Mouse (Mus musculus): ENCODE results near the gene Kdm8.
A peak's percentile ranks its signal among the peaks of the same experiment; 100 is the strongest.
"Not testable (repeated sequence)": the region's sequence is repeated elsewhere in the genome, so short reads cannot be mapped to it uniquely, and the experiment has no call there.

The Kdm8 gene

DNA sequence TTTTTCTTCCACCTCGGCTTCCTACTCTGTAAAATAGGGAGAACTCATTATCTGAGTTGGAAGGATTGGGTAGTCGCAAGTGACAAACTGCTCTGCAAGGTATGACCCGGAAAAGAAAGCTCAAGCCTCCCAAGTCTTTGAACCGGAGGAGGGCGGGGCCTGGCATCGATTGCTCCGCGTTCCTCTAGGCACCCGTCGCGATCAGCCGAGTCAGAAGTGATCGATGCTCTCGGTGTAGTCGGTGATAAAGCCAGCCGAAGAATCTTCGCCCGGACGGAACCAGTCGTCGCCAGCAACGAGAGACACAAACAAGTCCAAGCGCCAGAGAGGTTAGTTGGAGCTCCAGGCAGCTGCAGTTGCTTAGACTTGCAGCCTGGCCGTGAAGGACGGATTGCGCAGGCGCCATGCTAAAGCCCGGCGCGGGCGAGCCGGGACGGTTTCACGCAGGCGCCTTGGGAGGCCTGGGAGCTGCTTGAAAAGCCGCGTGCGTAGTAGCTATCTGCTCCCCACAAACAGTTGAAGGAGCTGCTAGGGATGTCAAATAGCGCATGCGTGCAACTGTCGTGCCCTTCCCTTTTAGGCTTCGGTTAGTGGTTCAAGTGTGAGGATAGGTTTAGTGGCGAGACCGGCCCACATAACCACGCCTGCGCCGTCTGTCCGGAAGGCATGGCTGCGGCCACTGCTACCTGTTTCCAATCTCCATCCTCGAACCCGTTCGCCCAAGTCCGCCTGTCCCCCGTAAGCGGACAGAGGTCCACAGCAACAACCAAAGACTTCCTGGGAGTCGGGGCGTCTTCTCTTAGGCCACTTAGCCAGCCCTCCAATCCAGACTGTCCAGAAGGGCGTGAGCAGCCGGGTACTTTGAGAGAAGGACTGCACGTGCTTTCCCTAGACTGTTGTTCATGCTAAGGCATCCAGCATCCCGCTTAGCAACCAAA is at the start of gene Kdm8:
Gene Kdm8 (plus strand): TSS at position 213 of the 938 bp plus-strand sequence.
- peak; percentile 98 for DNase-seq (ENCODE audit: low read depth, low spot score)

DNA sequence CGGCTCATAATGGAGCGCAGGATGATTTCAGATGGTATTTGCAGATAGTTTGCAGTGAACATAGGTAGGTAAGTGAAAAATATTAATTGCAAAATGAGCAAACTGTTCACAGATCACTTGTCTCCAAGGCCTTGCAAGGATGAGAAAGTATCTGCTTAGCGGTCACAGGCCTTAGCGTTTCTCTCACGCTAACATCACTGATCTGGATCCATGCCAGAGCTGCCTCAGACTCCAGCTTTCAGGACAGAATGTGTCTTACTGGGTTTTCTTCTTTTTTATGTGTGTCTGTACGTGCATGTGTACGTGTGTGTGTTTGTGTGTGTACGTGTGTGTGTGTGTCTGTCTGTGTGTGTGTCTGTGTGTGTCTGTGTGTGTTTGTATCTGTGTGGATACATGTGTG is 46.4 kb upstream of the Kdm8 start:
- DNase-seq (ENCODE audit: low read depth, low spot score), result peak; percentile 30

DNA sequence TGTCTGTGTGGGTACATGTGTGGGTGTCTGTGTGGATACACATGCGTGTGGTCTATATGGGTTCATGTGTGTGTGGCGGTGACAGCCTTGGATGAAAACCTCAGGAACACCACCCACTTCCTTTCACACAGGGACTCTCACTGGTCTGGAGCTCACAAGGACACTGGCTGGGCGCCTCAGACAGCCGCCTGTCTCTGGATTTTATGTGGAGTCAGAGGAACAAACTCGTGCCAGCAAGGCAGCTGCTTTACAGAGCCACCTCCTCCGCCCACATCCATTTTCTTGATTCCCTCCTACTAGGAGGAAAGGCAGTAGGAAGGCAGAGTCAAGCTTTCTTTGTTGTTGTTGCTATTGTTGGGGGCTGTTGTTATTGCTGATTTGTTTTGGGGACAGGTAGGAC is 45.8 kb upstream of the Kdm8 start:
- peak; percentile 53 for DNase-seq (ENCODE audit: low read depth, low spot score)

DNA sequence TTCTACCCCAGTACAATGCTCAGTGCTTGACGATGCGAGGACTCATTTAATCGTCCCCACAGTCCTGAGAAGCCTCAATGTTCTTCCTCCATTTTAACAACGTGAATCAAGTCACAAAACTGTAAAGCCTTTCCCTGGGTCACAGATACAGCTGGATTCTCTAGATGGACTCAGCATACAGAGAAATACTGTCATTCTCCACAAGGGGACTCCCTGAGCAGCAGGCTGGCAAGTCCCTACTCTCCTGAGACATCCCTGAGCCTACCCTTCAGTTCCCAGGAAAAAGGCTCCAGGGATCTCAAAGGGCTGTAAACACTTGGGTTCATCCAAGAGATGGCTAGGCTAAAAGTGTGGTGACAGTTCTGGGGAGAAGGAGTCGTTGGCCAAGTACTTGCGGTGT is 37.3 kb upstream of the Kdm8 start:
- DNase-seq (ENCODE audit: low read depth, low spot score), result no peak

DNA sequence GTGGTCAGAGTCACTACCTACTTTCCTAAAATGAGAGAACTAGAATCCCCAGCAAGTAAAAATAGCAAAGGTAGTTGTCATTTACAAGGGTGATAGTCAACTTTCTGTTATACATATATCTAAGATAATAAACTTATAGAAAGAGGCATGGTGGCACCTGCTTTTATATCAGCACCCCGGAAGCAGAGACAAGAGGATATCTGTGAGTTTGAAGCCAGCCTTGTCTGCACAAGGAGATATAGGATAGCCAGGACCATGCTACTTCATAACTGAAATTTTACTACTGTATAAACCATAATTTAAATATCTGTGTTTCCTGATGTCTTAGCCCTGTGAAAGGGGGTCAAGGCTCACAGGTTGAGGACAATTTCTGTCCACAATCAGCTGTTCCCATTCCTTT is 29.4 kb upstream of the Kdm8 start:
- DNase-seq (ENCODE audit: low read depth, low spot score), result no peak

DNA sequence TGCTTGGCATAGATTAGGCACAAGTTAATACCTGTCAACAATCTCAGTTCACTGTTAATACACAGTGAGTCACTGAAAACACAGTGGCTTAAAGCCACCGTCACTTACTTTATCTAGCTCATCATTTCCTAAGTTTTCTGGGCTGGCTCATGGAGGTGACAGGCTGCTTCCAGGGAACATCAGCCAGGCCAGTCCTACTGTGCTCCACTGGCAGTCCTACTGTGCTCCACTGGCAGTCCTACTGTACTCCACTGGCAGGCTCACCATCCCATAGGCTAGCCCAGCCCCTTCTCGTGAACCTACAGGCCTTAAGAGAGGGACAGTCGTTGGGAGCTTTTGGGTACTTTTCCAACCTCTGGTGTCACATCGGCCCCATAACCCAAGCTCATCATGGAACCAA is 28.7 kb upstream of the Kdm8 start:
- no peak for DNase-seq (ENCODE audit: low read depth, low spot score)

DNA sequence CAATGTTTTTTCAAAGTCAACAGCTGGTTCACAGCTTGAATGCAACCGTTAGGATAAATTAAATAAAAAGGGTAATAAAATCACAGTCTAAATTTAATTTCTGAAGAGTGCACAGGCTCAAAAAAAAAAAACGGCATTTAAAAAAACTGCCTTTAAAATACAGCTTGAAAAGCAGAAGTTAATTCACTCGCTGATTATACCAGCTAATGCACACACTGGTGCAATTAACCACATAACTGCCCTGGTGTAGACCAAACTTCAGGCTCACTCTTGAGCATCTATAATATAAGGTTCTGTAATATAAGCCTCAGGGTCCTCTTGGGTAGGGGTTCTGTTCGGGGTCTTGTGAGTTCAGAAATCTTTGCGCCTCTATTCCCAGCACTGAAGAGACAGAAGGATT is 27.7 kb upstream of the Kdm8 start:
- DNase-seq (ENCODE audit: low read depth, low spot score), result no peak

DNA sequence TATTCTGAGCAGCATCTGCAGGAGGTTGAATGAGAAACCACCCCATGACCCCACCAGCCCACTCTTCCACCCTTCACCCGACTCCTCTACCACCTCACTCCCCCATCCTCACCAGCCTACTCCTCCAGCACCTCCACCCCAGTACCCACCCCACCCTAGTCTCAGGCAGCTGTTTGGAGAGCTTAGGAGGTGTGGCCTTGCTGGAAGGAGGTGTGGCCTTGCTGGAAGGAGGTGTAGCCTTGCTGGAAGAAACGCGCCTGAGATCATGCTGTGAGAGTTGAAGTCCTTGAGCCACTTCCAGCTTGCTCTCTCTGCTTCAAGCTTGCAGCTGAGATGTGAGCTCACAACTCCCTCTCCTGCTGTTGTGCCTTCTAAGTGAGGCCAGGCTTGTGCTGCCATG is 26.1 kb upstream of the Kdm8 start:
- no peak for DNase-seq (ENCODE audit: low read depth, low spot score)

DNA sequence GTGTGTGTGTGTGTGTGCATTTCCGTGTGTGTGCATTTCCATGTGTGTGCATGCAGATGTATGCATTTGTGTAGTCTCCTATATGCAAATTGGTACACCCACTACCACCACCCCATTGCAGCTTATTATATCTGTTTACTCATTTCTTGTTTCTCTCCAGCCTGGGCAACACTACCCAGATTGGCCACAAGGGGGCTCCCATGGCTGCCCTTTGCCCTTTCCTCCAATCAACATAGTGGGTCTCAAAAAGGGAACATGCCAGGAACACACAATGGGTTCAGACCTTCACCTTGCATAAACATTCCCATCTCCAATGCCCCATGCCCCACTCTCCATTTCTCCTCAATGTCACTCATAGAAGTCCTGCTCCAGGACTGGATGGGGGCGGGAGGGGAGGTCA is 24.3 kb upstream of the Kdm8 start:
- no peak for DNase-seq (ENCODE audit: low read depth, low spot score)

DNA sequence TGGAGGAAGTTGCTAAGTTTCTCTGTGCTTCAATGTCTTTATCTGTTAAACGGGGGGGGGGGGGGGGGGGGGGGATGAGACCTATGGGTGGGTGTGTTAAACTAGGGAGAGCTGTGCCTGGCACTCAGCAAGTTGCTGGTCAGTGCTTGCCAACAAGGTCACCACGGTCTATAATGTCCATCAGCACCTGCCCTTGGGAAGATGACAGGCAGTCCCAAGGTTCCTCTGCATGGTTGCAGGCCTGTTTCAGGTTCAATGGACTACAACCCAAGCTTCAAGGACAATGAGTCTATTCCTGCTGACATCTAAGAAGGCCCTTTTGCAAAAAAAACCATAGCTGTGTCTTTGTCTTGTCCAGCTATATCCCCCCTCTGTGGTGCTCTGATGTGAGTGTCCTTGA is 22.6 kb upstream of the Kdm8 start:
- no peak for DNase-seq (ENCODE audit: low read depth, low spot score)

DNA sequence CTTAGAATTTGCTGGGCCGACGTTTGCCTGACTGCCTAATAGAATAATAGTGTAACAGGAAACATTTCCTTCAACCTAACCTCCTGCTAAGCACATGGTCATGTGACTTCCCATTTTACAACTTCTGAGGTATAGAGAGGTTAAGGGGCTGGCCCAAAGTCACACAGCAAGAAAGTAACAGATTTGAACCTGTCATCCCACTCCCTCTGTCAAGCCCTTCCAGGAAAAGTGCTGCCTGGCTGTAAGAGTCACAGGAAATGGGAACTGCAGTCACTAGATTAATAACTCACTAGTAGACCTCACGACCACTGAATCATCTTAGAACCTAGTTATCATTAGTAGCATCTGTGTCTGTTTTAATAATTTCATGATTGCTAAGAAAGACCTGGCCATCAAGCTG is 21.4 kb upstream of the Kdm8 start:
- no peak for DNase-seq (ENCODE audit: low read depth, low spot score)

DNA sequence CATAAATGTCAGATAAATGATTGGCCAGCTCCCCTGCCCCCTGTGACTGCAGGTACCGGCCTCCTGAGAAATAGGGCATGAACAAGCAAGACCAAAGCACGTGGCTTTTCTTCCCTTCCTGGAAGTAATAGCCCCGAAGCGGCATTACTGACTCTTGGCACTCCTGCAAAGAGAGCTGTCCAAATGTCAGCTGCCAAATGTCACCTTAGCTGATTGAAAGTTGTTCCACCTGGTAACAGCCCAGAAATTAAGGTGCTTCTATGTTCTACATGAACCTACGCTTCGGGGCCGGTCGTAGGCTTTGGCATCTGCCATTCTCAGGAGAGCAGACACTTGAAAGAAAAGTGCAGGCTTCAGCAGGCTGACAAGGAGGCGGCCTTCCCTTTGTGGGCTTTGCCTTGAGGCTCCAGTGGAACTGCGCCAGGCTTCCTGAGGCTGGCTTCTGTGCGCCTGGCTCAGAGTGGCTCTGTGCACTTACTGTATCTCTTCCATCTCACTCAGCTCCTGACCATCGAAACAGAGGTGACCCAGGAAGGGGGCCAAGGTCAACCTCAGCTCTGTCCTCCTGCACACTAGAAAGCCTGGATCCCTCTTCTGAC is 16.9 kb upstream of the Kdm8 start:
- DNase-seq (ENCODE audit: low read depth, low spot score), result peak; percentile 90

DNA sequence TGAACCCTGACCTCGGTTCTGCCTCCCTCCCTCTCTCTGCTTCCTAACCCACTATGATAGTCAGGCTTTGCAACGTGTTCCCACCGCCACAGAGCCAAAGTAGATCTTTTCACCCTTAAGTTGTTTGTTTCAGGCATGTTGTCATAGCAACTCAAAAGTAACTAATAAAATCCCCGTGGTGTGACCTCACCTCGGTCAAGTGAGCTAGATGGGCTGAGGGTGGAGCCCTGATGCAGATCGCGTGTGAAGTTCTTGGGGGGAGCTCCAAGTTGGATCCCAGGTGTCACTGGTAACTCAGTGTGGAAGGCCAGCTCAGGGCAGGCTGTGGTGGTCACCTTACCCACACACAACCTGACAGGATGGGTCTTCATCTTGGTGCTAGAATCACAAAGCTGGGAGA is 16.1 kb upstream of the Kdm8 start:
- DNase-seq (ENCODE audit: low read depth, low spot score), result no peak

DNA sequence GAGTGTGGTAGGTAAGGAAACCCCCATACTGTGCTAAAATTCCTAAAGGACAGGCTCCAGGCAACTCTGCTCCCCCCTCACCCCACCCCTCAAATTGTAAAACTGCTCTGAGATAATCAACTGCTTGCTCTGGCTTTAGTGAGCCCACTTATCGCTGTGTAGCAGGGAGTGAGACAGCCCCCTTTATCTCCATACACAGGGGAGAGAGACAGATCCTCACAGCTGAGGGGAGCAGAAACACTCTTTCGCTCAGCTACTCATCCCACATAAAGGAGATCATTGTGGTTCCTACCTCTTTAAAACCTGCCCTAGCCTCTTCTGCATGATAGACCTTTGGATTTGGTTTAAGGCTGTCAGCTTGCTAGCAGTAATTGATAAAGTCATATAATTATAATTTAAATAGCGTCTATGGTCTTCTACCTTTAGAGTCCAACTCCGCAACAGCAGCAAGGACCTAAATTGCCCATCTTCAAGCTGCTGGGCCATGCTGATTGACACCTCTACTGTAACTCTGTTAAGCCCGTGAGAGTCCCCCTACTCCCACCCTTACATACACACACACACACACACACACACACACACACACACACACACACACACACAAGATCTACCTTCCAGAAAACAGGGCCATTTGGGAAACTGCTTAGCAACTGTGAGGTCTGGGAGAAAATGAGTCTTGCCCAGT is 15.5 kb upstream of the Kdm8 start:
- DNase-seq (ENCODE audit: low read depth, low spot score), result not testable (repeated sequence)

DNA sequence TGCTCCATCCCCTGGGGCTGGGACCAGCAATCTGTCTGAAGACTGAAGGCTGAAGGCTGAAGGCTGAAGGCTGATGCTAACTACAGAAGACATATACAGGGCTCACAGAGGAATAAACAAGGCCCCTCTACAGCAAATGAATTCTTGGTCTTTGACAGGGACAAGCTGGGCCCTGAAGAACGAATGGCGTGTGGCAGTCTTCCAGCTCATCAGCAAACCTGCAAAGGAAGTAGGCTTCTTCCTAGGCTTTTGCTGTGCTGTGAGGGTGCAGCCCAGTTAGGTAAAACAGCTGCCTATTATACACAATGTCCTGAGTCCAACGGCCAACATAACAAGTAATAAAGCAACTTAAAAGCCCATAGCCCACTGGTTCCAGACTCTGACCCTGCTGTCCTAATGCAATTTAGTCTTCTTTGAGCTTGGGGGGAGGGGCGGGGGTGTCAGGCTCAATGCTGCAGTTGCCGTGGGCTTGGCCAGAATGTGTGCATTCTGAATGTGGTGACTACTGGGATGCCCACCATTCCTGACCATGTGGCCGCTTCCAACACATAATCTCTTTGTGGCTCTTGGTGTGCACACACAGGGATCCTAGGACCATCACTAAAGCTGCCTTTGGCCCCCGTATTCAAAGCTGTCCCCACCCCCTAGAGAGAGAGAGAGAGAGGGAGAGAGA is 14.2 kb upstream of the Kdm8 start:
- DNase-seq (ENCODE audit: low read depth, low spot score), result no peak

DNA sequence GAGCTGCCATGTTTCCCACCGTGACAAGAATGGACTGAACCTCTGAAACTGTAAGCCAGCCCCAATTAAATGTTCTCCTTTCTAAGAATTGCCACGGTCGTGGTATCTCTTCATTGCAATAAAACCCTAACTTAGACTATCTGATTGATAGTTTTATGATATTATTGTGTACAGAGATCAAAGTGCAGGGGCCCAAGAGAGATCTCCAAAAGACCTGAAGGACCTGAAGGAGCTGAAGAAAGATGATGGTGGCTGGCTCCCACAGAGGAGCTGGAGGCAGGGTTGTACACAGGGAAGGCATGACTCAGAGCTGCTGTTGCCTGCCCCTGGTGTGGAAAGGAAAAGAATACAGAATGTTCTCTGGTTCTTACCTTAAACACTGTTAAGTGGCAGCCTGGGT is 10.6 kb upstream of the Kdm8 start:
- no peak for DNase-seq (ENCODE audit: low read depth, low spot score)

DNA sequence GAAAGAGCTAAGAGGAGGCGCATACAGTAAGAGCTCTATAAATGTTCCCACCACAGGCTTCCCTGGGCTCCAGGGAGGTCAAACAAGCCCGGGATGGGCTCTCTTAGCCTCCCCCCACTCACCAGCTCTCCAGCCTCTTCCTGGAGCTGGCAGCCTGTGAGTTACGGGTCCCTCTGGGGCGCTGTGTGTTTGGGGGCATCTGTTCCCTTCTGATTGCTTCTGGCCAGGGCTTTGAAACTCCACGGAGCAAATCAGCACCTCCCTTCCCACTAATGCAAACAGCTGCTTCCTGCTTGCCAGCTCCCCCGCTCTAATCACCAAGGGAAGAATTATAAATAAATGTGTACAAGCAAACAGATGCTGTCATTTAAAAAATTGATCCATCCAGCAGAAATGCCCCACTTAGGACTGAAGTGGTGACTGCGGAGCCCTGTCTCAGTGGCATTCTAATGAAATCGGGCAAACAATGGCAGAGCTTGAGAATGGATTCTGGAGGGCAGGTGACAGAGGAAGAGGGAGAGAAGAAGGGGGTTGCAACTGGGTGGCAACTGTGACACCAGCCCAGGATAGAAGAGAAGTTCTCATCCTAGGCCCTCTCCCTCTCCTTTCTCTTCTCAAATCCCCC is 9.7 kb upstream of the Kdm8 start:
- peak; percentile 40 for DNase-seq (ENCODE audit: low read depth, low spot score)

DNA sequence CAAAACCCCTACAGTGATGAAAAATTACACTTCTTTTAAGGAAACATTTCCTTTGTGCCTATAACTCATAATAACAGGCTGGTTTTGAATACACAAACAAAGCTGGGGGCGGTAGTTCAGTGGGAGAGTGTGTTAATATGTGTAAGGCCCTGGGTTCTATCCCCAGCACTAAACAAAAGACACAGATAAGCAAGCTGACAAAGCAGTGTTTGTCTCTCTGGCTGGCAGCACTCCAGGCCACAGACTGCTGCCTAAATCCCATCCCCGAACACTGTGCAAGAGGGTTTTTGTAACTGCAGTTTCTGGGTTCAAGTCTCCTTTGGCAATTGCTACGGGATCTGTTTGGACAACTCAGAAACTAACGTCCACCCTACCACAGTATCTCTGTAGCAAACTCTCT is 2.2 kb upstream of the Kdm8 start:
- peak; percentile 13 for DNase-seq (ENCODE audit: low read depth, low spot score)

DNA sequence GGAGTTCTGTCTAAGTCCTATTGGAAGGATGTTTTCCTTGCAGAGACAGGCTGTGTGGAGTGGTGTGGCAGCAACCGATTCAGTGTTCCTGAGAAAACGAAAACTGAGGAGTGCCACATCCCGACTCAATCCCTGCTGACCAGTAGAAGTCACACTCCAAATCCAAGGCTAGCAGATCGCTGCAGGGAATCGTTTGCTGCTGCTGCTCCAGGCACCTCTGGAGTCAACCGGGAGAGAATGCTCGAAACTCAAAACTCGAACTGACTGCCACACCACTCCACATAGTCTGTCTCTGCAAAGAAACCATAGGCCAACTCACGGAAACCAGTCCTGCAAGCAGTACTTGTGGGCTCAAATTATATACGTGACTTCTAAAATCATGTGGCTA is 406 bp upstream of the Kdm8 start:
- DNase-seq (ENCODE audit: low read depth, low spot score), result no peak

DNA sequence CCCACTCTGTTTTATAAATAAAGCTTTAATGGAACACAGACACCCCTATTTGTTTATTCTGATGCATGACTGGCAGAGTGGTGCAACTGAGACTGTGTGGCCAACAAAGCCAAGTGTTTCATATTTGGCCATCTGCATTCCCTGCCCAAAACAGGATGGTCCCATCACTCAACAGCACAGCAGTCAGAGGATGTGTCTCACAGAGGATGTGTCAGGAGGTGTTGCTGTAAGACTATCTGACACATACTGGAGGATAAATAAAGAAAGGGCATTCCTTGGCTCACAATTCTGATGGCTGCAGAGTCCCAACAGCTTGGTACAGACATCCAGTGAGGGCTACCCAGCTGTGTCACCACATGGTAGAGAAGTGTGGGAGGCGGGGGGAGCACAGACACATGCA is 6.2 kb downstream of the Kdm8 start:
- no peak for DNase-seq (ENCODE audit: low read depth, low spot score)

DNA sequence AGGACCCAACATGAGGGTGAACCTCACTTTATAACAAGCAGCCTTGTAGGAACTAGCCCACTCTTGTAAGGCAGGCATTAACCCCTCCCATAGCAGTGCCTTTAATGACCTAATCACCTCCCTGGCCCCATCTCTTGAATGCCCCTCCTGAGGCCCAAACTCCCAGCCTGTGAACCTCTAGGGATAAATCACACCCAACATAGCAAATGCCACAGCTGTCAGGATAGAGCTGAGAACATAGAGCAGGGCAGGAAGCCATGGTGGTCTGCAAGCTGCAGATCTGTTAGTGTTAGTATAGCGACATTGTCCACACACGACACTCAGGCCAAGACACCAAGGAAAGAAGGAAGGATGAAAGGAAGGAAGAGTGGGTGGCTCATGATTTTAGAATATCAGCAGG is 6.6 kb downstream of the Kdm8 start:
- DNase-seq (ENCODE audit: low read depth, low spot score), result no peak

DNA sequence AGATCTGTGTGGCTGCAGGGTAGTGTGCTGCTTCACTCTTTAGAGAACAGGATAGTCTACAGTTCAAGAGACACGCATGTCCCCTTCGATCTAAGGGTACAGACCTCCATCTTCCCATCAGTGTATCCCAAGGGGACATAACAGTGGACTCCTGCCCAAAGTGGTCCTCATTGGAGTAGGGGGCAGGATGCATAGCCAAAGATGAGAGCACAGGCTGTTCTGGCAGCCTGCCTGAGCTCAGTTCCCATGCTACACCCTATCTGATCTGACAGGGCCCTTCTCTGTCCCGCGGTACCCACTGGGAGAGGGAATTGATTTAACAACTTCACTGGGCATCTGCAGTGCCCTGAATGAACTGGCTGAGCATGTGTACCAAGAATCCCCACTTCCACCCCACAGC is 9.2 kb downstream of the Kdm8 start:
- no peak for DNase-seq (ENCODE audit: low read depth, low spot score)
